Mouse (Mus musculus) stomach, postnatal 0 days (tissue): ENCODE data around the gene Gm17571.

Experiments used
- CTCF ChIP-seq: IDR thresholded peaks from 2 replicates; pipeline ENCODE4 v1.5.1; 2016; ENCODE audit warnings: antibody characterized with exemption, low read depth, mild to moderate bottlenecking, moderate library complexity
- EP300 ChIP-seq: optimal IDR thresholded peaks from 2 replicates; pipeline ENCODE3; 2016; ENCODE audit warnings: antibody characterized with exemption

- no peak for TF ChIP-seq CTCF
- no peak for TF ChIP-seq EP300
Measured at GRCm38 (mm10) chr9:13491854-13492620, 45.5 kb upstream of the Gm17571 start.
